Mouse (Mus musculus): Measurements from ENCODE around the gene Olfr574. TPM values are rescaled to one million over a fixed set of nuclear protein-coding genes. Genes with fewer than 3 reads are reported as not detected.

Gene Olfr574
- not detected in 2 replicates for polyA plus RNA-seq (2012; rRNA removed)

GRCm38 (mm10) chr7:102948167-102948566 lies at the start of gene Olfr574:
Gene Olfr574 (plus strand): TSS chr7:102948467.

DNA sequence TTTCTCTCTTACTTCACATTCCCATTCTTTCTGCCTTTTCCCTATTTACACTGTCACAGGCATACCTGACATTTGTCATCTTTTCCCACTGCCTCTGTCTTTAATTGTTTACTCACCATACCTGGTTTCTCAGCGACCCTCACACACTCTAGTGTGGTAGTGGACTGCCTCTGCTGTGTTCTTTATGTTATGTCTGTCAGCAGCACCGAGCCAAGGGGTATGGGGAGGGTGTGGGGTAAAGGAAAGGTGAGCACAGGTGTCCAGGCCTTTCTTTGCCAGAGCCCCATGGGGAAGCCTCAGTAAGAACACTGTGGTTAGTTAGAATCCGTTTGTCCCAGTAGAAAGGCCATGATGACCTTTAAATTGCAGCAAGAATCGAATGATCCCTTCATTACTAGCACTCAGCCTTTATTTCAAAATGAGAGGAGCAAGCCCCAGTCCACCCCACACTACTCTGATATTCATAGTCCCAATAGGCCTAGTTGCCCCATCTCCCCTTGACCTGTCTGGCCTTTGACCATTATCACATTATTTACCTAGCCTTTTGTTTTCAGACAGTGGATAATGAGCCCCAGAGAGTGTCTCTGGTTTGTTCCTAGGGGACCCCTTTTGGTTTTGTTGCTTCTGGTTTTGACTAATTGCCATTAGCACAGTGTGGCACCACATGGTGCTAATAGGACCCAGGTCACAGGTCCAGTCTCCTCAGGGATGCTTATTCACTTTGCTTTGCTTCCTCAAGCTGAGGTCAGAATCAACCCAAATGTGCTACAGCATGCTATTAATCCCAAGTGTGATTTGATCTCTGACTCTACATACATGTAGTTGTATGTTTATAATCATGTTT lies 31.0 kb upstream of the Olfr574 start, which contains the start of gene Olfr571:
Olfr571 (minus strand) TSS at position 505 of the 844 bp plus-strand sequence.

GRCm38 (mm10) chr7:102924109-102924508 lies 24.2 kb upstream of the Olfr574 start, which contains the start of gene Olfr572:
Gene Olfr572 (plus strand): TSS chr7:102924409.

DNA sequence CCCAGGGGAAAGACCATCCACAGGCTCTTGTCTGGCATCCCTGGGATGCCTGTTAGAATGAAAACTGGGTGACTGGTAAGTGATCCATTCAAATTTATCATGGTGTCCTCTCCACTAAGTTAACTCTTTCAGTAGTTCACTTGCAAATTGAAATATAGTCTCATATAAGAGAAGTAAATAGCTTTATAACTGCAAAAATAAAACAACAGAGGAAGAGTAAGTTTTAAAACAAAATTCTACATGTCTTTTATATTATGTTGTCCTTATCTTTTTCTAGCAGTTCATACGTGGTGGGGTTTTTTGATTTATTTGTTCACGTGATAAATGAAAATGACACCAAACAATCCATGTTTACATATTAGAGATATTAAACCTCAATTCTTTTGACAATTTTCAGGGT lies 5.8 kb upstream of the Olfr574 start, which contains the start of gene Olfr573-ps1:
Olfr573-ps1 (minus strand) TSS at position 101 of the 400 bp plus-strand sequence.

DNA sequence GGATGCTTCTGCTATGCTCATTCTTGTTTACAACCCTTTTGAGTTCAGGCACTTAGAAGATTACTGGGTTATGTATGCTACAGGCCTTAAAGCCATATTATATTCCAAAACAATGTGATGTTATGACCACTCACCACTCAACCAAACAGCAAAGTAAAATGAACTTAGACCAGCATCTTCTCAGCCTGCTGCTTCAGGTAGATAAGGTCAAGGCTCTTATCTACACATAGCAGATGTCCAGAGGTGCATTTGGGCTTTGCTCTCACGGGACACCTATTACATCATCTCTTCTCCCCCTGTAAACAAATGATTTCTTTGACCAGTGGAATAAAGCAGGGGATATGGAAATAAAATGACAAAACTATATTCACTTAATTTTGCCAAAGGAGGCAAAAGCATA lies 10.3 kb downstream of the Olfr574 start, which contains the start of gene Olfr575:
Olfr575 (minus strand) TSS at position 183 of the 400 bp plus-strand sequence.

DNA sequence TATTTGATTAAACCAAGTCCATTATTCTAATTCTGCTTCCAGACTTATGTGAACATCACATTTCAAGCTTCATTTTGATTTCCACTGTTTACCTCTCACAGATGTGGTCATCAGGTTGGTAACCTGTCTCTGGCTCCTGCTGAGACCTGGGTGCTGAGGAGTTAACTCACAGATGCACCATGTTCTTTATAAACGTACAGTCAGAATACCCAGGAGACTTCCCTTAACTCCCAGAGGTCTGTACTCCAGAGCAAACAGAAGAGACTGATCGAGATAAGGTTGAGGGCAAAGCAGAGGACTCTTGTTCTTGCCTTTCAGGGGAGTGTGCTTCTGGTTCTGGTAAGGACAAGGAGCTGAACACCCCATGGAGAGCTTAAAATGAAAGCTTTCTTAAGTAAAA lies 14.1 kb downstream of the Olfr574 start, which contains the start of gene Olfr576:
Olfr576 (plus strand) TSS at position 301 of the 400 bp plus-strand sequence.

DNA sequence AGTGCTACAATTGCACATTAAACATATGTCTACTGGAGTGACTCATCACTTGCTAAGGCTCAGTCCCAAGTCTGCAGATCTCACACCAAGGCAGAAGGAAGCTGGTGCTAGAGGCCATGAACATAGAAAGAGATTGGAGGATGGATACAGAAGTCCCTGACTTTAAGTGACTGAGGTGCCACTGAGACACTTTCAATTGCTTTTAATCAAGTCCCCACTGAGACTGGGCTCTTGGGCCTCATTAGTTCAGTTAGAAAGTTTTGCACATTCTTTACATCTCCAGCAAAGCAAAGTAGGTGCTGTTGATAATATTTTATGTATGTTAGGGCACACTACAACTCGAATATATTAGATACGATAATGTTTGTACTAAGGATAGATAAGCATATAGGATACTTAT lies 27.6 kb downstream of the Olfr574 start, which contains the start of gene Olfr577:
Olfr577 (minus strand) TSS at position 101 of the 400 bp plus-strand sequence.

GRCm38 (mm10) chr7:102989224-102989623 lies 41.0 kb downstream of the Olfr574 start, which contains the start of gene Olfr578:
Gene Olfr578 (minus strand): TSS chr7:102989324.

Other genes with a start within 250 kb of the Olfr574 start
- 0.05 and 0.15 TPM in 2 replicates for gene Olfr558, start 246.3 kb upstream of the Olfr574 start, polyA plus RNA-seq (2012; rRNA removed)
- gene Olfr33, start 229.4 kb upstream of the Olfr574 start, polyA plus RNA-seq (2012; rRNA removed): not detected in 2 replicates
- gene Olfr559, start 221.0 kb upstream of the Olfr574 start, polyA plus RNA-seq (2012; rRNA removed): not detected in 2 replicates
- gene Olfr560, start 189.1 kb upstream of the Olfr574 start, polyA plus RNA-seq (2012; rRNA removed): not detected in 2 replicates
- gene Olfr78, start 189.0 kb upstream of the Olfr574 start, polyA plus RNA-seq (2012; rRNA removed): 0.13 and 0.17 TPM in 2 replicates
- not detected in 2 replicates for gene Olfr561, start 177.2 kb upstream of the Olfr574 start, polyA plus RNA-seq (2012; rRNA removed)
- not detected in 2 replicates for gene Olfr564, start 145.0 kb upstream of the Olfr574 start, polyA plus RNA-seq (2012; rRNA removed)
- not detected in 2 replicates for gene Olfr566, start 89.7 kb upstream of the Olfr574 start, polyA plus RNA-seq (2012; rRNA removed)
- gene Olfr568, start 71.3 kb upstream of the Olfr574 start, polyA plus RNA-seq (2012; rRNA removed): not detected in 2 replicates
- not detected in 2 replicates for gene Olfr569, start 57.6 kb upstream of the Olfr574 start, polyA plus RNA-seq (2012; rRNA removed)
- 0.05 TPM in 1 of 2 replicates, not detected in the other for gene Olfr570, start 53.9 kb upstream of the Olfr574 start, polyA plus RNA-seq (2012; rRNA removed)
- gene Olfr571, start 30.9 kb upstream of the Olfr574 start, polyA plus RNA-seq (2012; rRNA removed): not detected in 2 replicates
- not detected in 2 replicates for gene Olfr572, start 24.1 kb upstream of the Olfr574 start, polyA plus RNA-seq (2012; rRNA removed)
- gene Olfr573-ps1, start 5.9 kb upstream of the Olfr574 start, polyA plus RNA-seq (2012; rRNA removed): not detected in 2 replicates
- gene Olfr575, start 10.3 kb downstream of the Olfr574 start, polyA plus RNA-seq (2012; rRNA removed): not detected in 2 replicates
- gene Olfr576, start 14.2 kb downstream of the Olfr574 start, polyA plus RNA-seq (2012; rRNA removed): not detected in 2 replicates
- gene Olfr577, start 27.5 kb downstream of the Olfr574 start, polyA plus RNA-seq (2012; rRNA removed): not detected in 2 replicates
- gene Olfr578, start 40.9 kb downstream of the Olfr574 start, polyA plus RNA-seq (2012; rRNA removed): not detected in 2 replicates
- not detected in 2 replicates for gene Olfr582, start 89.6 kb downstream of the Olfr574 start, polyA plus RNA-seq (2012; rRNA removed)
- not detected in 2 replicates for gene Olfr583, start 102.8 kb downstream of the Olfr574 start, polyA plus RNA-seq (2012; rRNA removed)
- gene Olfr584, start 133.4 kb downstream of the Olfr574 start, polyA plus RNA-seq (2012; rRNA removed): not detected in 2 replicates
- gene Olfr585, start 149.3 kb downstream of the Olfr574 start, polyA plus RNA-seq (2012; rRNA removed): not detected in 2 replicates
- not detected in 2 replicates for gene Olfr586, start 177.2 kb downstream of the Olfr574 start, polyA plus RNA-seq (2012; rRNA removed)
- gene Olfr588-ps1, start 192.4 kb downstream of the Olfr574 start, polyA plus RNA-seq (2012; rRNA removed): not detected in 2 replicates
- not detected in 2 replicates for gene Olfr589, start 207.9 kb downstream of the Olfr574 start, polyA plus RNA-seq (2012; rRNA removed)
- gene Olfr591, start 229.9 kb downstream of the Olfr574 start, polyA plus RNA-seq (2012; rRNA removed): not detected in 2 replicates
- not detected in 2 replicates for gene Olfr592, start 236.3 kb downstream of the Olfr574 start, polyA plus RNA-seq (2012; rRNA removed)